In genomic region chr10:32510821-32511220, GRCm38 (mm10) we compare ENCODE assay signal across 16 mouse cellular contexts.
"Had no signal": no experiment of that assay in that cellular context is flagged by ENCODE, and none has a peak within 500 bp of the region (broad histone marks: within the 10 kb centered on the region; RNA-seq: fewer than 3 reads in every experiment).

No protein-coding gene starts in this region.

- H3K27ac ChIP-seq: neural tube, embryonic 13.5 days; neural tube, embryonic 15.5 days; stomach, embryonic 15.5 days; stomach, postnatal 0 days had no signal

- H3K4me1 ChIP-seq: neural tube, embryonic 13.5 days; neural tube, embryonic 15.5 days; stomach, embryonic 15.5 days had no signal

- H3K9me3 ChIP-seq: neural tube, embryonic 13.5 days; neural tube, embryonic 15.5 days; stomach, embryonic 15.5 days had no signal

- H3K9ac ChIP-seq: neural tube, embryonic 13.5 days; neural tube, embryonic 15.5 days; stomach, embryonic 15.5 days had no signal

- H3K4me2 ChIP-seq: neural tube, embryonic 13.5 days; neural tube, embryonic 15.5 days; stomach, embryonic 15.5 days had no signal

- DNase-seq: retina, postnatal 1 day; right cerebral cortex, adult 18-20 months; right cerebral cortex, postnatal 14 days; right cerebral cortex, postnatal 25 days; right cerebral cortex, postnatal 4 days; spleen, adult 18-20 months; thymus, adult 18-20 months; thymus, adult 2 months; thymus, postnatal 14 days; thymus, postnatal 25 days; thymus, postnatal 36 days; thymus, postnatal 4 days had no signal

- H3K27me3 ChIP-seq: neural tube, embryonic 13.5 days; neural tube, embryonic 15.5 days; stomach, embryonic 15.5 days had no signal

- H3K36me3 ChIP-seq: neural tube, embryonic 13.5 days; neural tube, embryonic 15.5 days; stomach, embryonic 15.5 days had no signal

- H3K4me3 ChIP-seq: neural tube, embryonic 13.5 days; neural tube, embryonic 15.5 days; stomach, embryonic 15.5 days had no signal
